Mouse (Mus musculus) megakaryocyte progenitor cell, adult 5-6 weeks (primary cell): ENCODE results near the gene Trrap. TPM values are rescaled to one million over a fixed set of nuclear protein-coding genes. Genes with fewer than 3 reads are reported as not detected.
A peak's percentile ranks its signal among the peaks of the same experiment; 100 is the strongest.

Experiments
- ATAC-seq: replicated peaks from 2 replicates; pipeline ENCODE4 v1.8.0; 2016; ENCODE audit warnings: mild to moderate bottlenecking, moderate TSS enrichment, inconsistent platforms; ENCODE audit not compliant: poor library complexity
- total RNA-seq, 2 experiments: library from RNA; stranded (forward) in 1 of 2; stranded (reverse) in 1 of 2; fragments of 157-497, 149-512 nt in 1 of 2; fragments of 200-1000 nt in 1 of 2; gene quantifications; 2 replicates each; pipeline versions ENCODE4 v1.2.3 to v1.2.4; 2015 to 2017

The Trrap gene
- total RNA-seq, 2 experiments from 2014 or later: 36.7 to 67.3 TPM

DNA sequence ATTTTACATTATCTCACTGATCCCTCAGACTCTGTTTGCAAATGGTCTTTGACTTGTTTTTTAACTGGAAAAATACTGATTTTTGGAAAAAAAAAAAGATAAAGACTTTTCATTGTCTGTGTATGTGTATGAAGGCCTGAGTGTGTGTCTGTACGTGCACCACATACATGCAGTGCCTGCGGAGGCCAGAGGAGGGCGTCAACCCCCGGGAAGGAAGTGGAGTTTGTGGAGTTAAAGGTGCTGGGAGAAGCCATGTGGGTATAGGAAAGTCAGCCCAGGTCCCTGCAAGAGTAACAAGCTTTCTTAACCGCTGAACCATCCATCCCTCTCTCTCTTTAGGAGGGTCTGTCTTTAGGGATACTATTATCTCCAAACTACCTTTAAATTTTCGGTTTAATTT lies 5.7 kb downstream of the Trrap start:
- no peak for ATAC-seq

DNA sequence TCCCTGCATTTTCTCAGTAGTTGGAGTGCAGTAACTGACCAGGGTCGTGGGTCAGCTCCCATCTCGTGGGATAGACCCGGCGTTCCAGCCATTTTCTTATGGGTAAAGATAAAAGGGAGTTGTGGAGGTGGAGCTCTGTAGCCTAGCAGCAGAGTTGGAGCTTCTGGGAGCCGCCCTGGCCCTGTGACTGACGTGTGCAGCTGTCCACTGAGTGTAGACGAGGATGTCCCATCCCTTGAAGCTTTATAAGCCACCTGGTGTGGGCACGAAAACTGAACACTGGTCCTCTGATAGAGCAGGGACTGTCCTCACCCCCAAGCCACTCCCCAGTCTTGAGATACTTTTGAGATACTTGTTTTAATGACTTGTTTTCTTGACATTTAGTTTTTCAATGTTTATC lies 13.1 kb downstream of the Trrap start:
- no peak for ATAC-seq

DNA sequence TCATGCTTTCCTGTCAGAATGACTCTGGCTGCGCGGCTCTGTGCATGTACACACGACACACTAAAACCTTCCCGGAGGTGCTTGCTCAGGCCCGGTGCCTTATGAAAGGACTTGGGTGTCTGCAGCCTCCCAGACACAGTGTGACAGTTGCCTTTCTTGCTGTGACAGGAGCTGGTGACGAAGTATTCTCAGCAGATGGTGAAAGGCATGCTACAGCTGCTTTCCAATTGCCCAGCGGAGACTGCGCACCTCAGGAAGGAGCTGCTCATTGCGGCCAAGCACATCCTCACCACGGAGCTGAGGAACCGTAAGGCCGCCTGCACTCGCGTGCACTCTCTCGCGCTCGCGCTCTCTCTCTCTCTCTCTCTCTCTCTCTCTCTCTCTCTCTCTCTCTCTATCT lies 18.9 kb downstream of the Trrap start:
- ATAC-seq: no peak

DNA sequence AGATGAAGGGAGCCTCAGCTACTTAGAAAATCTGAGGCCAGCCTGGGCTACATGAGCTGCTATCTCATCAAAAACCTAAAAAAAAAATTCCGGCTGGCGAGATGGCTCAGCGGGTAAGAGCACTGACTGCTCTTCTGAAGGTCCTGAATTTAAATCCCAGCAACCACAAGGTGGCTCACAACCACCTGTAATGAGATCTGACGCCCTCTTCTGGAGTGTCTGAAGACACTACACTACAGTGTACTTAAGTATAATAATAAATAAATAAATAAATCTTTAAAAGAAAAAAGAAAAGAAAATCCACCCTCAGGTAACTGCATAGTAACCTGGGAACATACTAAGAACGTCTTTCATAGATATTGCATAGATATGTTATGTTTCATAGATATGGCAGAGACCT lies 25.8 kb downstream of the Trrap start:
- ATAC-seq: no peak

DNA sequence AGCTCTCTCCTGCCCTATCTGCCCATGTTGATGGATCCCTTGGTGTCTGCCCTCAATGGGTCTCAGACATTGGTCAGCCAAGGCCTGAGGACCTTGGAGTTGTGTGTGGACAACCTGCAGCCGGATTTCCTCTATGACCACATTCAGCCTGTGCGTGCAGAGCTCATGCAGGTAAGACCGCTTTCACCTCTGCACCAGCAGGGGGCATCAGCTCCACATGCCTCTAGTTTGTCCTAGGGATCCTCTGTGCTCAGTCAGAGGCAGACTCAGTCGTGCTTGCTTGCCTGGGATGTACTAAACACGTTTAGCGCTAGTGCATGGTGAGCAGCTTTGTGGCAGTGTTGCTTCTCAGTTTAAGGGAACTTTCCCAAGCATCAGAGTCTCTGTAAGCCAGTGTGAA lies 27.2 kb downstream of the Trrap start:
- ATAC-seq: peak; percentile 82

DNA sequence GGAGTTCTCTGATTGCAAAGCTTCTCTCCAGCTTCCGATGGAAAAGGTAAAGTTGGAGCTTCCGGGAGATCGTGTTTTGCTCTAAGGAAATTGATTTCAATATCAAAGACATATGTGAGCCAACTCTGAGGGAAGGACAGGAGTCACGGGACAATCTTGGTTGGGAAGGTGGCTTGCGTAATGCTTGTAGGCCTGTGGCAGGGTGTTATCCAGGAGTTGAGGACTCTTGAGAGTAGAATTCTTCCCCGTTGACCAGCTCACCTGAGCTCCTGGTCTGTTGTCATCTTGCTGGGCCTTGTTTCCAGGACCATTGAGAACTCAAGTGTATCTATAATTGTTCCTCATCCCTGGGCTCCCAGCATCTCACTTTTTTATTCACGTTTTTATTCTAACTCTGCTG lies 29.6 kb downstream of the Trrap start:
- ATAC-seq: no peak

DNA sequence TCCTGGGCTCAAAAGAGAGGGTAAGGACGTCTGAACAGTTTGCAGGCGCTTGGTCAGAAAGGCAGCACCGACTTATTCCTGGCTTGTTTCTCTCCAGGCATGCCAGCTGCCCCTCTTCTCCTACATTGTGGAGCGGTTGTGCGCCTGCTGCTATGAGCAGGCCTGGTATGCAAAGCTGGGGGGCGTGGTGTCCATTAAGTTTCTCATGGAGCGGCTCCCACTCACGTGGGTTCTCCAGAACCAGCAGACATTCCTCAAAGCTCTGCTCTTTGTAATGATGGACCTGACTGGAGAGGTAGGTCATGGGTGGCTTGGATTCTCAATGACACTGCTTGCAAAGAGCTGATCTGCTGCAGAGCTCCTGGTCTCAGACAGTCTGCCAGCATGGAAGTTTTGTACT lies 35.5 kb downstream of the Trrap start:
- no peak for ATAC-seq

DNA sequence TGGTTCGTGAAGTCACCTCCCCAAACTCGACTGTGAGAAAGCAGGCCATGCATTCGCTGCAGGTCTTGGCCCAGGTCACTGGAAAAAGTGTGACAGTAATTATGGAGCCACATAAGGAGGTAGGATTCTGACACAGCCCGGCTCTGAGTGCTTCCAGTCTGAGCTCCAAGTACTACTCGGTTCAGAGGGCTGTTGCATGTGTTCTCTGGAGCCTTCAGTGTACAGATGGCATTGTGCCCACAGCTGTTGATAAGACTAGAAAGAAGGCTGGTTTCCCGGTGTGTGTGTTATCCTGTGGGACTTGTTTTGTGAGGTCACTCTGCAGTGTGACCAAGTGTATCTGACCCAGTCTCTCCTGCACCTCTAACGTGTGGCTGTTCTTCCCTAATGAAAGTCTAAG lies 36.6 kb downstream of the Trrap start:
- ATAC-seq: no peak

DNA sequence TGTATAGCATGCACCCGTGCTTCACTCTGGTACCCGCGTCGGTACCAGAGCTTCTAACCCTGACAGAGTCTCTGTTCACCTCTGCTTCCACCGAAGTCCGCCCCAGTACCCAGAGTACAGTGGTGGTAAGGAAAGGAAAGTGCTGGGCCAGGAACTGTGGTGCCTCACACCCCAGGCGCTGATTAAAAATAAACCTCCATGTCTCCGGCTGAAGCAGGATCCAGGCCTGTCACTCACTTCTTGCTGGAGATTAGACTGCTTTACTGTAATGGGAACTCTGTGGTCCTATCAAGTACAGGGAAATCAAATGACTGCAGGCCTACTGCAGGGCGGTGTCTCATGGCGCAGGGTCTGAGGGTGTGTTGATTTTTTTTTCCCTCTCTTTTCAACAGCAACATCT lies 39.4 kb downstream of the Trrap start:
- no peak for ATAC-seq

DNA sequence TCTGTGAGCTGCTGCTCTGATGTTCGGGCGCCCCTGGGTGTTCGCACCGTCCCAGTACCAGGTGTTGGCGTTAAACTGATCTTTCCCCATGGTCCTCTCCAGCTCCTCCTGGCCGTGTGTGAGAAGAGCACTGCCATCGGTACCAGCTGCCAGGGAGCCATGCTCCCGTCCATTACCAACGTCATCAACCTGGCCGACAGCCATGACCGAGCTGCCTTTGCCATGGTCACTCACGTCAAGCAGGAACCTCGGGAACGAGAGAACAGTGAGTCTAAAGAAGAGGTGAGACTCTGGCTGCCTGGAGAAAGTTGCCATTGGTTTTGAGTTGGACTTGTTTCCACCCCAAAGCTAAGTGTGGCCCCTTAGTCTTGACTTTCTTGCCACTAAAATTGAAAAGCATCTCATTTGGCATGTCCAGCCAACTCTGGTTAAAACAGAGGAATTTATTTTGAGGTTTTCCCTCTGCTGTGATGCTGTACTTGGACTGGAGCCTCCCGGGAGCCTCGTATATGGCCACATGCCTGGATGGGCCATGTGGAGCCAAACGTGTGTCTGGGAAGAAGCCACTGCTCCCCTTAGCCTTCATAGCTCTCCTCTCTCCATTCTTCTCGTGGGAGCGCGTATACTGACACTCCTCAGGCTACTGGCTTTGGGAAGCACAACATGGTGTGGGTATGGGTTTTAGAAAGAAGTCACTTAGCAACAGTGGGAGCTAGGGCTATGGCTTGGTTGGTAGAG lies 61.0 kb downstream of the Trrap start:
- no peak for ATAC-seq

DNA sequence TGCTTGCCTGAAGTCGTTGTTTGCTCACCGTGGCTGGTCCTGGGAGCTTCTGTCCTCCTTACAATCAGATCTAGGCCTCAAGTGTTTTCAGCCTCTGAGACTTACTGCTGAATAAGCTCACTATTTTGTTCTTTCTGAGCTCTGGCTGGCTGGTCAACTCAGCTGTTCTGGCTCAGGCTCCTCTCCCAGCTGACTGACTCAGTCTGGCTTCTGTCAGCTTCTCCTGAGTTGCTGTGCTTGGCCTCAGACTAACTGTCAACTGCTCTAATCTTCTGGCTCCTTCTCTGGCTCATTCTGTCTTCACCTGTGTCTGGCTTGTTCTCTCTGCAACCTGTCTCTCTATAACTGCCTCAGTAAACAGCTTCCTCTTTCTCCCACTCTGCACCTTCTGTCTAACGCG lies 62.1 kb downstream of the Trrap start:
- no peak for ATAC-seq

DNA sequence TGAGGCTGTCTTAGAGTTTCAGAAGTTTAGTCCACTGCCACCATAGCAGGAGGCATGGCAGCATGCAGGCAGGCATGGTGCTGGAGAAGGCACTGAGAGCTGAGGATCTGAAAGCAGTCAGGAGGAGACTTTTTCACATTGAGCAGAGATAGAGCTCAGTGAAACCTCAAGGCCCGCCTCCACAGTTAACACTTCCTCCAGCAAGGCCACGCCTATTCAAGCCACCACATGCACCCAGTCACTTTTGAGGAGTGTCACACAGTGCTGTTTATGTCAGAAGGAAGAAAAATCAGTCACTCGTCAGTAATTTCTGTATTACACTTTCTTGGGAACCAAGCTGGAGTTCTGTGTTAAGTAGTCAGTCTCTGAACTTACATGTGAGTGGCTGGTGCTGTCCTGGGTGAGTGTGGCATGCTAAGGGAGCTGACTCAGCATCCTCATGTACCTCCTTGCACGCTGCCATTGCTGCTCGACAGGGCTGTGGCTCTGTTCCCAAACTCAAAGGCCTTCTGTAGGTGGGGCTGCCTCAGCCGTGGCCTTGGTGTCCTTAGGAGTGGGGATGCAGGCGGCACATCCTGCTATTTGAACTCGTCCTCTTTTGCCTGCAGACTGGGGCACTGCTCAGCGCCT lies 64.4 kb downstream of the Trrap start:
- ATAC-seq: peak; percentile 90

DNA sequence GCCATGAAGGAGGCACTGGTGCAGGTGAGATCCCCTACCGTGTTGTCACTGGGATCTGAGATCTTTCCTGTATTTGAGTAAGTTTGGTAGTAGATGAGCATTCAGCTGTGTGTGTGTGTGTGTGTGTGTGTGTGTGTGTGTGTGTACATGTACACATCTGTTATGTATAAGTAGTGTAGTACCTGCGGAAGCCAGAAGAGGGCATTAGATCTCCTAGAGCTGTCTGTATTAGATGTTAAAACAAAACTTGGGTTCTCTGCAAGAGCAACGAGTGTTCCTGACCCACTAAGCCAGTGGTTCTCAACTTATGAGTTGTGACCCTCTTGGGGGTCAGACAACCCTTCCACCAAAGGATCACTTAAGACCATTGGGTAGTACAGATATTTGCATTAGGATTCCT lies 68.6 kb downstream of the Trrap start:
- ATAC-seq: peak; percentile 59

DNA sequence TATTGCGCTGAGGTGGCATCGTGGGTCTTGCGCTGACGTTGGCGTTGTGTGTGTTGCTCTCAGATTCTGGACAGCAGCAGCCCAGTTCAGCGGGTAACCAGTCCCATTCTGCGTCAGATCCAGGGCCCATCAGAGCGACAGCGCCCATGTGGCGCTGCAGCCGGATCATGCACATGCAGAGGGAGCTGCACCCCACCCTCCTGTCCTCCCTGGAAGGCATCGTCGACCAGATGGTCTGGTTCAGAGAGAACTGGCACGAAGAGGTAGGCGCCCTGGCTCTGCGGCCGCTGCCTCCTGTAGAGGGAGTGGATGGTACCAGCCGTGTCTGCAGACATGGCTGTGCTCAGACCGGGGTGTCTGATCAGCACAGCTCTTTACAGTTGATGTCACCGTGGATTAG lies 77.8 kb downstream of the Trrap start:
- no peak for ATAC-seq

DNA sequence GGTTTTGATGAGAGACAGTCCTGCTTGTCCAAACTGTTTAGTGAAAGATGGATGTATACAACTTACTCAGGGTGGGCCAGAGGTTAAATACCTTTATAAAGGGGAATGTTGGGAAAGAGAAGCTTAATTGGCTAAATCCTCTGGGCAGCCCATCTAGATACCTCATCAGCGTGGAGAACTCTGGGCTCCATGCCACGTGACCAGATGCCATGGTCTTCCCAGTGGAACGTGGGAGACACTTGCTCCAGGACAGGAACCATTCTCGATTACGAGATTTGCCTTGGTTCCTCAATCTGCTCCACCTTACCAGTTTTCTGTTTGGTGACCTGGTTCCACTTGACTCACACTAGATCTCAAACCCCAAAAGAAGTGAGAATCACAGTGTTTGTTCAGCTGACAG lies 81.2 kb downstream of the Trrap start:
- no peak for ATAC-seq

DNA sequence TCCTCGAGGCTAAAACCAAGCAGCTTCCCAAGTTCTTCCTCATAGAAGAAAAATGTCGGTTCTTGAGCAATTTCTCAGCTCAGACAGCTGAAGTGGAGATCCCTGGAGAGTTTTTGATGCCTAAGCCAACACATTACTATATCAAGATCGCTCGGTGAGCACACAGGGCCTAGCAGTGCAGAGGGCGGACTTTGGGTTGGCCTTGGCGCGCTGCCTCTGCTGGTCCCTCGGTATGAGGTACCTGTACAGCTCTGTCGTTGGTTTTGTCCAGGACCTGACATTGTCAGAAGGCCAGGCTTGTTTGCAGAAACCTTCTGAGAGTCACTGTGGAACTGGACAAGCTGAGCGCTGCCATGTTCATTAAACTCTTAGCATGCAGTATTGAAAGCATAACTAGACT lies 82.4 kb downstream of the Trrap start:
- ATAC-seq: no peak

DNA sequence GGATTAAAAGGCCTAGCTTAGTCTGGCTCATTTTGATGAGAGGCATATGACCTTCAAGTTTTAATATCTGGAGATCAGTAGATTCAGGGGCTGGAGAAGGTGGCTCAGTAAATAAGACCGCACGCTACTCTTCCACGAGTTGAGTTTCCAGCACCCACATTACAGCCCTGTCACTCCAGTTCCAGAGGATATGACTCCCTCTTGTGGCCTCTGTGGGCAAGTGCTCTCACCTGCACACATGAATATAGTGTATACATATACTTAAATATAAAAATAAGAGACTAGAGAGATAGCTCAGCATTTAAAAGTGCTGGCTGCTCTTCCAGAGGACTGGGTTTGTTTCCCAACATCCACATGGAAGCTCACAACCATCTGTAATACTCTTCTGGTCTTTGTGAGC lies 84.3 kb downstream of the Trrap start:
- 0 out of 2 replicates have a peak, but pooled peaks have one; percentile 37 for ATAC-seq

DNA sequence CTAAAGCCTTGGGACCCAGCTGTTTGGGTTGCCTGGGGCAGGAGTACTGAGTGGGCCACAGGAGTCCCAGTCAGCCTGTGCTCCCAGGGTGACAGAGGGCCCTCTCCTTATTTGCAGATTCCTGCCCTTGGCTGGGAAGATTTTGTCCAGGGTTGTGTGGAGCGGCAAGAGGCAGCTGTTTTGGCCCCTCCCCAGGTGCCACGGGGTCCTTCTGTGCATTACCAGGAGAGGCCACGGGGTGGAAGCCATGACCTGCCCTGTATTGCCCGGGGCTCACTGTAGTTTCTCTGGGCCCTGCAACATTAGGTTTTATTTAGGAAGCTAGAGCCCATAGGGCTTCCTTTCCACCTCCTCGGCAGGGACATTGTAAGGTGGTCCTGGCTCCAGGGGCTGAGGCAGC lies 86.4 kb downstream of the Trrap start:
- ATAC-seq: no peak

DNA sequence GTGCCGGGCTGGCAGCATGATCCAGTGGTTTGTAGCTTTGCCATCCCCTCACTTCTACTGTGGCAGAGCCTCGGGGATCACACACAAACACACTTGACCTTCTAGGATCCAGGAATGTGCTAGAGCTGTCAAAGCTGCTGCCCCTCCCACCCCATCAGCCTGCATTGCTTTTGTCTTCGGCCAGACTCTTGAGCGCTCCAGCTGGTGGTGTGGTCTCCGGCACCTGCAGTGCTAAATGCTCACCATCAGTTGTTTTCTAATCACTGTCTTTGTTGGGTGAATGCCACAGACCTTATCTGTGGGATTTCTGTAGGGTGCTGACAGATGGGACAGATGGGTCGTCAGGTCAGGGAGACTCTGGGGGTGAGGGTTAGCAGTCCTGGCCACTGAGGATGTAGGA lies 88.4 kb downstream of the Trrap start:
- ATAC-seq: no peak

DNA sequence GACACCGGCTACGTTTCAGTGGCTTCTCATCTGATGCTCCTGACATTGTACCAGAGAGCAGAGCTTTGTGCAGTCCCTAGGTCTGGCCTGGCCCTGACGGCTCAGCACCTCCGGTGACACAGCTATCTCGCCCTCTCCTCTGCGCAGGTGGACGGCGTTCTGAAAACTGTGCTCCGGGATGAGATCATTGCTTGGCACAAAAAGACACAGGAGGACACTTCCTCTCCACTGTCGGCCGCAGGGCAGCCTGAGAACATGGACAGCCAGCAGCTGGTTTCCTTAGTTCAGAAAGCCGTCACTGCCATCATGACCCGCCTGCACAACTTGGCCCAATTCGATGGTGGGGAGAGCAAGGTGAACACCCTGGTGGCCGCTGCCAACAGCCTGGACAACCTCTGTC lies 91.0 kb downstream of the Trrap start:
- no peak for ATAC-seq

DNA sequence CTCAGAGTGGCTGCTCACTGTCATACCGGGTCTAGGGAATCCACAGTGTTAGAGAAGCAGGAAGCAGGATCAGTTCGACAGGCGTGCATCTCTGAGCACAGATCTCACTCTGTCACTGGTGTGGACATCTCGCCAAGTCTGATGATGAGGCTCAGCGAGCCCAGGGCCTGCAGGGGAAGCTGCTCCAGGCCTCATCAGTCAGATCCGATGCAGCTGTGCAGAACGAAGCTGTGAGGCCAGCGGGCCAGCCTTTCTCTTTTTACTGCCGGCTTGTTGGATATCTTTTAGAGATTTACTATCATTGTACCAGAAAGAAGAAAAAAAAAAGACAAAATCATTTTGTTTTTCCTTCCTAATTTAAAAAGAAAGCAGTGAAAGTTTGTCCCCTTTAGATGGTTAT lies 91.8 kb downstream of the Trrap start:
- ATAC-seq: no peak

DNA sequence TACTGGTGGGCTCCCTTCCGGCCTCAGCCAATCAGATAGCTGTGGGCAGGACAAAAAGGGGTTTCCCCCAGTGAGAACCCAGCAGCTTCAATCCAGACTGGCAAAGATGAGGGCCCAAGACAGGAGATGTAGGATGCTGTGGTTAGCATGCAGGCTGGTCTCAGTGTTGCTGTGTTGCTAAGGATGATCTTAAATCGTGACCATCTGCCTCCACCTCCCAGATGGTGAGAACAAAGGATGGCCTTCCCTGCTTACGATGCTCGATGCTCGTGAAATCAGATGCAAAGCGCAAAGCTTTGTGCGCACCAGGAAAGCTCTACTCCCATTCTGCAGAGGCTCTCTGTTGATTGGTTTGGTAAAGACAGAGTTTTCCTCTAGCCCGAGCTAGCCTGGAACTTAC lies 93.4 kb downstream of the Trrap start:
- no peak for ATAC-seq

DNA sequence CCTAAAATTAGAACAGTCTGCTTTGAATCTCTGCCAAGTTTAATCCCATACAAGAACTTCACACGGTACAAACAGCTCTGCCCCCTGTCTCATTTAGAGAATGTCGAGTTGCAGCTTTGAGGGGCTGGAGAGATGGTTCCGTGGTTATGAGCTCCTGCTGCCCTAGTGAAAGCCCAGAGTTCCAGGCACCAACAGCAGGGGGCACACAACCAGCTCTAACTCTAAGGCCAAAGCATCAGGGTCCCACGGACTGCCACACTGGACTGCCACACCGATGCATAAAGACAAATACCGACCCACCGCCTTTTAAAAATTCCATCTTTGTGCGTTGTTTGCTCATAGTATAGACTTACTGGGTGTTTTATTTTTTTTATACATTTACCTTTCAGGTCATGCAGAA lies 99.4 kb downstream of the Trrap start:
- ATAC-seq: peak; percentile 44; the same call in 1 of the 2 replicates
